Mouse (Mus musculus) kidney, adult 2 months (tissue): ENCODE data around the gene Bcl2l13. TPM values are rescaled to one million over a fixed set of nuclear protein-coding genes. Genes with fewer than 3 reads are reported as not detected.
A peak's percentile ranks its signal among the peaks of the same experiment; 100 is the strongest.
"Not testable (repeated sequence)": the region's sequence is repeated elsewhere in the genome, so short reads cannot be mapped to it uniquely, and the experiment has no call there.

Experiments used
- DNase-seq: peaks from one replicate; pipeline ENCODE4 v3.0.0; 2021
- H3K27ac ChIP-seq: fragments of 200-500 bp; 2 replicates; pipeline ENCODE4 v1.5.1; 2012; ENCODE audit warnings: low read depth, low read length, control low read depth, inconsistent platforms; ENCODE audit not compliant: insufficient read depth
- H3K27me3 ChIP-seq: fragments of 200-500 bp; replicated peaks from 2 replicates; pipeline ENCODE4 v1.6.1; 2012; ENCODE audit warnings: mild to moderate bottlenecking, moderate library complexity, low read length, inconsistent platforms; ENCODE audit not compliant: control insufficient read depth, insufficient read depth
- H3K36me3 ChIP-seq: fragments of 200-500 bp; 2 replicates; pipeline ENCODE4 v1.6.1; 2012; ENCODE audit warnings: mild to moderate bottlenecking, moderate library complexity, low read length, inconsistent platforms; ENCODE audit not compliant: control insufficient read depth, insufficient read depth
- H3K4me1 ChIP-seq: fragments of 200-500 bp; 2 replicates; pipeline ENCODE4 v1.6.1; 2011; ENCODE audit warnings: low read length; ENCODE audit not compliant: control insufficient read depth, insufficient read depth
- H3K4me3 ChIP-seq: fragments of 200-500 bp; 2 replicates; pipeline ENCODE4 v1.5.1; 2011; ENCODE audit warnings: mild to moderate bottlenecking, low read depth, low read length, control low read depth; ENCODE audit not compliant: insufficient read depth
- CTCF ChIP-seq: fragments of 200-500 bp; conservative IDR thresholded peaks from 2 replicates; pipeline ENCODE4 v1.5.1; 2011; ENCODE audit warnings: low read depth, mild to moderate bottlenecking, control low read depth, low read length, moderate library complexity, mixed read lengths; ENCODE audit not compliant: insufficient read depth, insufficient read length
- POLR2A ChIP-seq: fragments of 200-500 bp; IDR thresholded peaks from one replicate; pipeline ENCODE4 v1.6.1; 2011; ENCODE audit warnings: low read depth, low read length, control low read depth
- WGBS: fragments of 180-500 bp; shearing (Covaris S2); methylation state at CpG from one replicate; pipeline ENCODE4 v1.1.7; 2018; 5-methylcytosine and 5-hydroxymethylcytosine counted together
- polyA plus RNA-seq: library from polyadenylated mRNA; depleted of rRNA; stranded (reverse); fragments of >200 nt; gene quantifications from 2 replicates; pipeline ENCODE4 v1.2.3, GENCODE M21; 2012

The Bcl2l13 gene
- polyA plus RNA-seq, 1 experiment, result 27.5 TPM

DNA sequence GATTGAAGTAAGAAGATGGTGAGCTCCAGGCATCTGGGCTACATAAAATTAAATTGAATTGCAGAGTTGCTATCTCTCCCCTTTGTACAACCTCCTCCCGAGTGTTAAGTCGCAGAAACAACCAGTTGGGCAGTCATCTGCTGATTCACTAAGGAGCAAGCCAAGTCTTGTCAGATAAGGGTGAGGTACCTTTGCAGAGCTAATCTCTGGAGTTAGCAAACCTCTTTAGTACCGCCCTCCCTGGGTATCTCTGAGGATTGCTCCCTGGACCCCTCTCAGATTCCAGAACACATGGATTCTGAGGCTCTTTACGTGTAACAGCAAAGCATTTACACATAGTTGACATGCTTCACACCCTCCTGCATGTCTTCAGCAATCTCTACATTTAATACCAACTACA is 3.9 kb upstream of the Bcl2l13 start:
- no peak for DNase-seq
- H3K27me3 ChIP-seq, result no peaks in the 10 kb centered on the region
- no peaks in the 10 kb centered on the region for H3K4me1 ChIP-seq
- no peak overlapping the region for H3K4me3 ChIP-seq
- TF ChIP-seq CTCF, result no peak
- no peak for TF ChIP-seq POLR2A
- H3K27ac ChIP-seq, result no peak overlapping the region
- no peaks in the 10 kb centered on the region for H3K36me3 ChIP-seq
- WGBS, result 84% methylated on average over 4 of the region's 4 CpGs

DNA sequence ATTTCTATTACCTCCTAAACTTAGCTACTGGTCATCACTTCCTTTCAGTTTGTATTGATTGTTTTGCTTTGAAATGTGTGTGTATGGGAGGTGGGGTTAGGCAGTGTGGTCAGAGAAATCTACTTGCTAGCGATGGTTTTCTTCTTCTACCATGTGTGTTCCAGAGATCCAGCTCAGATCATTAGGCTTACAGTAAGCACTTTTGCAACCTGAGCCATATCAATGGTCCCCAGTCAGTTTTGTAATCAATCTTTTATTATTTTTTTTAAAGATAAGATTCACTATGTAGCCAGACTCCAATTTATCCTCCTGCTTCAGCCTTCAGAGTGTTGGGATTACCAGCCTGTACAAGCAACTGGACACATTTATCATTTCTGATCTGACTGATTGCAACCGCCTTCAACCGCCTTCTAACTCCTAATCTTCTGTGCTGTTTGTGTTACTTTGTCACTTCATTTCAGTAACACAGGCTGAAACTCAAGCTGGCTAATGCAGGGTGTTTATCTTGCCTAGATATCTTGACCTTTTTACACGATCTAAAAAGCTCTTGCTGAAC is 1.2 kb upstream of the Bcl2l13 start:
- no peak for DNase-seq
- H3K4me1 ChIP-seq, result no peaks in the 10 kb centered on the region
- 83% methylated on average over 4 of the region's 4 CpGs for WGBS
- H3K36me3 ChIP-seq, result no peaks in the 10 kb centered on the region
- H3K27me3 ChIP-seq, result no peaks in the 10 kb centered on the region
- no peak overlapping the region for H3K27ac ChIP-seq
- TF ChIP-seq CTCF, result no peak
- no peak for TF ChIP-seq POLR2A
- no peak overlapping the region for H3K4me3 ChIP-seq

DNA sequence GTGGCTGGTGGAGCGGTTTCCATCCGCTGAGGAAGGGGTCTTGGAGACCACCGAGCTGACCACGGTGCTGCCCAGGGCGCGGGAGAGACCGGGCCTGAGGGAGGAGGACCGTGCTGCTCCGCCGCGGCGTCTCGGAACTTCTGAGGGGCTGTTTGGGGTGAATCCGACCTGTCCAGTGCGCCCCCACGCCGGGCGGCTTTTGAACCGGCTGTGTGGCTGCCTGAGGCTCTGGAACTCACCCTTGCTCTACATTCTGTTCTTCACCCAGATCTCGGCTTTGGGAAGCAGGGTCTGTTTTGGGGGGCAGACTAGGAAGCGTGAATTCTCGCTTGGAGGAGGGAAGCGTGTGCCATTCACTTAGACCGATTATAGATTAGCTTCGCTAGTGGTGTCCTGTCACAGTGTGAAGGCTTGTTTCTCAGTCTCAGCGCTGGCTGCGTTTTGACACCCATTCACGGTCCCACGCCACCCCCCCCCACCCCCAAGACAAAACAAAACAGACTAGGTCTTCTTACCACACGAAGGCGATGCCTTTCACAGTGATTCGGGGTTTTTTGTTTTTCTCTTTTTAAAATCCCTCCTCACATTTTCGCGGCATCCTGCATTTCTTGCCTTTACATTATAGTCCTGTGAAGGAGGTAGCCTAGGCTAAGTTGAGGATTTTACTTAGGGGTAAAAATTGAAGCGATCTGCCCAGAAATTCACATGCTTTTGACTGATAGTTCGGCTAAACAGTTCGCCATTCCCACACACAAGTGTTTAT is 558 bp downstream of the Bcl2l13 start:
- no peaks in the 10 kb centered on the region for H3K4me1 ChIP-seq
- DNase-seq, result peak; percentile 48
- H3K36me3 ChIP-seq, result no peaks in the 10 kb centered on the region
- H3K27me3 ChIP-seq, result no peaks in the 10 kb centered on the region
- peak overlapping the region; percentile 73 for H3K4me3 ChIP-seq
- TF ChIP-seq CTCF, result no peak
- no peak for TF ChIP-seq POLR2A
- WGBS, result 3% methylated on average over 37 of the region's 37 CpGs
- peak overlapping the region; percentile 90 for H3K27ac ChIP-seq

DNA sequence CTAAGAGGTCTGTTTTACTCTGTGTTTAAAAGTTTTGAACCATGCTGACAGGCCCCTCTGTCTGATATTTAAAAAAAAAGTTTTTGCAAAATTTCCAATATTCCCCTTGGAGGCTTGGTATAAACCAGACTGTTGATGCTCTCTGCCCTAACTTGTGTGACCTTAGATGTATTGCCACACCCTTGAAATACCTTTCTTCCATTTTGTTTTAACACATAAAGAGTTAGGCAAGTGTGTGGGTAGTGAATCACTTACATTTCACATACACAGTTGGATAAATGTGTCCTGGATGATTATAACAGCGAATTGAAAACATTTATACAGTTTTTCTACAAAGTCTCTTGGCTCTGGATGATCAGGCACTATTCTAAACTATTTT is 1.1 kb downstream of the Bcl2l13 start:
- DNase-seq, result no peak

DNA sequence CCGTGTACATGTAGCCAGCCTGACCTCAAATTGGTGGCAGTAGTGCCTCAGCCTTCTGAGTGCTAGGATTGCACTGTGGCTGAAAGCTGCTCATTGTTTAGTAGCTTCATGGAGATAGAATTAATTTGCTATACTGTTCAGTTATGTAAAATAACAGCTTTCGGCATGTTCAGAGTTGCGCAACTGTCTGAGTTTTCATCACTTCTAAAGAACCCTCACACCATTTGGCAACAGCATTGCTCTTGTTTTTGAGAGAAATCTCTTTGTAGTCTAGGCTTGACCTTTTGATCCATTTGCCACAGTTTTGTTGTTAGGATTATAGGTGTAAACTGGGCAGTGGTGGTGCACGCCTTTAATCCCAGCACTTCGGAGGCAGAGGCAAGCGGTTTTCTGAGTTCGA is 4.2 kb downstream of the Bcl2l13 start:
- Histone ChIP-seq H3K27ac (no peak overlapping the region), H3K4me1 (no peaks in the 10 kb centered on the region), H3K27me3 (no peaks in the 10 kb centered on the region), H3K36me3 (no peaks in the 10 kb centered on the region), H3K4me3 (no peak overlapping the region)
- TF ChIP-seq CTCF (no peak), POLR2A (no peak)
- DNase-seq, result no peak
- WGBS, result 96% methylated on average over 7 of the region's 7 CpGs

More for the DNA sequence above, 1.1 kb downstream of the Bcl2l13 start:
- no peaks in the 10 kb centered on the region for H3K4me1 ChIP-seq
- TF ChIP-seq POLR2A (no peak), CTCF (no peak)
- H3K36me3 ChIP-seq, result no peaks in the 10 kb centered on the region
- H3K4me3 ChIP-seq, result no peak overlapping the region
- H3K27me3 ChIP-seq, result no peaks in the 10 kb centered on the region
- 70% methylated on average over 1 of the region's 1 CpGs for WGBS
- no peak overlapping the region for H3K27ac ChIP-seq

DNA sequence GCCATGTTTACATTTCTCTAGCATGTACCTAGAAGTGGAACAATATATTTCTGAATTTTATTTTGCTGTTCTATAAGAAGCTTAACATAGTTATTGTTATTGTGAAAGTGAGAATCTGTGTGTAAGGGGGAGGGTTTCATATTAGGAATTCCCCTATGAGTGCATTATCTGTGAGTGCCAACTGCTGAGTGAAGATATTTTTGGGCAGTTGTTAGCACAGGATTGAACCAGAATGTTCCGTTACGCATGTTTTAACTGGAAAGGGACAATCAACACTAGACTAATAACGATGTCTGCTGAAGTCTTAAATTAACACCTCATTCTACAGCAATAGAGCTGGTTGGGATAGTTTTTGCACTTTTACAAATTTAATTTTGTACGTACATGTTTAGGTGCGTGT is 5.7 kb downstream of the Bcl2l13 start:
- DNase-seq, result no peak
- Histone ChIP-seq H3K4me1 (no peaks in the 10 kb centered on the region), H3K4me3 (no peak overlapping the region), H3K27ac (no peak overlapping the region), H3K27me3 (no peaks in the 10 kb centered on the region), H3K36me3 (no peaks in the 10 kb centered on the region)
- 80% methylated on average over 5 of the region's 5 CpGs for WGBS
- TF ChIP-seq POLR2A (no peak), CTCF (no peak)

DNA sequence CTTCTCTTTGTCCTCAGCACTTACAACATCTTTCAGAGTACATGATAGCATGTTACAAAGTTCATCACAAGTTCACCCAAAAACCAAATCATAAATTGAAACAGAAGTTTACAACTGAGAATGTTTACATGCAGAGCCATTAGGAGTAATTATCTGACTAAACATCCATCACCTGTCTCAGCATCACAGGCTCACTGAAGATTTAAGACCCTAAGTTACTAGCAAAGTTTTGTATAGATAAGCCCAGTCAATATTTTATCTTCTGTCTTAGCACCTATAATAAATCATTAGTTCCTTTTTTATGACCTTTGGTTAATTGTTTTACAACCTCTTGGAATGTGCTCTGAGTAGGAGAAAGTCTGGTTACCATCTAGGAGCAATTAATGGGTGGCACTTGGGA is 14.7 kb downstream of the Bcl2l13 start:
- not testable (repeated sequence) for H3K4me1 ChIP-seq, H3K4me3 ChIP-seq, H3K27me3 ChIP-seq, H3K27ac ChIP-seq, H3K36me3 ChIP-seq, DNase-seq
